Mouse (Mus musculus) thymus, adult 2 months (tissue): ENCODE results near the gene Laptm4a.

Experiments
- CTCF ChIP-seq: fragments of 200-500 bp; IDR thresholded peaks from 2 replicates; pipeline ENCODE4 v1.5.1; 2012; ENCODE audit warnings: mild to moderate bottlenecking, control low read depth, low read length, moderate library complexity, borderline replicate concordance; ENCODE audit not compliant: control insufficient read depth, poor library complexity, insufficient read depth; ENCODE audit errors: extremely low read depth
- POLR2A ChIP-seq: fragments of 200-500 bp; IDR thresholded peaks from 2 replicates; pipeline ENCODE4 v1.6.1; 2012; ENCODE audit warnings: mild to moderate bottlenecking, low read length, control low read depth, moderate library complexity; ENCODE audit not compliant: control insufficient read depth, poor library complexity, insufficient read depth; ENCODE audit errors: extremely low read depth

- TF ChIP-seq CTCF (no peak), POLR2A (no peak)
Observed at GRCm38 (mm10) chr12:8919231-8919630, 2.2 kb upstream of the Laptm4a start.
